Mouse (Mus musculus): Measurements from ENCODE around the gene Paqr7. TPM values are rescaled to one million over a fixed set of nuclear protein-coding genes. Genes with fewer than 3 reads are reported as not detected.

Paqr7 gene
- total and polyA plus RNA-seq, 3 experiments = 0.43 to 2.7 (median 0.89) TPM

GRCm38 (mm10) chr4:134501095-134501494, 4.6 kb downstream of the Paqr7 start:
- Histone ChIP-seq H3K27me3 (replicated peaks) (peaks cover 25% of the 10 kb centered on the region), H3K4me1 (ENCODE audit: control insufficient read depth in 1 of 2, insufficient read depth in 2 of 2) (peaks cover 4 to 7% of the 10 kb centered on the region in 2 experiments), H3K9me3 (replicated peaks; ENCODE audit: low read length) (no peaks in the 10 kb centered on the region), H3K4me2 (ENCODE audit: insufficient read depth, low read depth, poor library complexity, severe bottlenecking) (no peak overlapping the region), H3K36me3 (replicated peaks in 1 of 2; ENCODE audit: control insufficient read depth in 1 of 2, insufficient read depth in 1 of 2, low read length in 1 of 2) (no peaks in the 10 kb centered on the region), H3K4me3 (replicated peaks in 1 of 3; ENCODE audit: low read depth in 2 of 3, low read length in 2 of 3, poor library complexity in 1 of 3) (no peak overlapping the region), H3K79me2 (replicated peaks; ENCODE audit: control insufficient read depth, extremely low read depth, insufficient read depth, poor library complexity, severe bottlenecking) (no peaks in the 10 kb centered on the region), H3K9ac (ENCODE audit: insufficient read depth, low read depth) (no peak overlapping the region), H3K27ac (ENCODE audit: insufficient read depth, low read depth) (no peak overlapping the region)
- dilution Hi-C loops (cut with MboI; ENCODE audit: extremely low pct_ligation_motif_present, extremely low pct_unique_long_range_greater_than_20kb, low sequenced_read_pairs) (no loop called here), in situ Hi-C loops (cut with MboI; ENCODE audit: low pct_ligation_motif_present, low pct_unique_long_range_greater_than_20kb, low sequenced_read_pairs) (no loop called here)
- TF ChIP-seq PAX5 (IDR thresholded peaks at IDR 0.05; ENCODE audit: low read length) (no peak), SMC3 (IDR thresholded peaks at IDR 0.05; ENCODE audit: low read depth, low read length) (no peak), ELF1 (IDR thresholded peaks at IDR 0.05; ENCODE audit: low read depth, low read length) (no peak), POLR2A (IDR thresholded peaks at IDR 0.05; ENCODE audit: low read depth, low read length) (no peak), HCFC1 (IDR thresholded peaks at IDR 0.05; ENCODE audit: low read depth, low read length) (no peak), NRF1 (IDR thresholded peaks at IDR 0.05; ENCODE audit: low read depth, low read length) (no peak), ZNF384 (IDR thresholded peaks at IDR 0.05; ENCODE audit: low read depth, low read length) (no peak), CHD2 (IDR thresholded peaks at IDR 0.05; ENCODE audit: low read length) (no peak), JUND (conservative IDR thresholded peaks at IDR 0.05; ENCODE audit: low read depth, low read length) (no peak), MAX (IDR thresholded peaks at IDR 0.05; ENCODE audit: low read length) (no peak), ZKSCAN1 (IDR thresholded peaks at IDR 0.05; ENCODE audit: borderline replicate concordance, low read depth, low read length) (no peak), KAT2A (IDR thresholded peaks at IDR 0.05; ENCODE audit: insufficient replicate concordance, low read length) (no peak), MXI1 (IDR thresholded peaks at IDR 0.05; ENCODE audit: low read depth, low read length) (no peak)
- DNase-seq (ENCODE audit: extremely low read depth) = no peak

- Histone ChIP-seq H3K36me3 (replicated peaks in 1 of 2; ENCODE audit: control insufficient read depth in 1 of 2, insufficient read depth in 1 of 2, low read length in 1 of 2) (no peaks in the 10 kb centered on the region), H3K4me2 (ENCODE audit: insufficient read depth, low read depth, poor library complexity, severe bottlenecking) (no peak overlapping the region), H3K27me3 (replicated peaks) (peaks cover 2% of the 10 kb centered on the region), H3K4me1 (ENCODE audit: control insufficient read depth in 1 of 2, insufficient read depth in 2 of 2) (no peaks in the 10 kb centered on the region), H3K4me3 (replicated peaks in 1 of 3; ENCODE audit: low read depth in 2 of 3, low read length in 2 of 3, poor library complexity in 1 of 3) (no peak overlapping the region), H3K79me2 (replicated peaks; ENCODE audit: control insufficient read depth, extremely low read depth, insufficient read depth, poor library complexity, severe bottlenecking) (no peaks in the 10 kb centered on the region), H3K9me3 (replicated peaks; ENCODE audit: low read length) (no peaks in the 10 kb centered on the region), H3K27ac (ENCODE audit: insufficient read depth, low read depth) (no peak overlapping the region), H3K9ac (ENCODE audit: insufficient read depth, low read depth) (no peak overlapping the region)
- no peak for TF ChIP-seq JUND (conservative IDR thresholded peaks at IDR 0.05; ENCODE audit: low read depth, low read length)
- no peak for TF ChIP-seq KAT2A (IDR thresholded peaks at IDR 0.05; ENCODE audit: insufficient replicate concordance, low read length)
- in situ Hi-C loops (cut with MboI; ENCODE audit: low pct_ligation_motif_present, low pct_unique_long_range_greater_than_20kb, low sequenced_read_pairs) (no loop called here), dilution Hi-C loops (cut with MboI; ENCODE audit: extremely low pct_ligation_motif_present, extremely low pct_unique_long_range_greater_than_20kb, low sequenced_read_pairs) (no loop called here)
- no peak for DNase-seq (ENCODE audit: extremely low read depth)
Observed at GRCm38 (mm10) chr4:134503686-134504357, 7.3 kb downstream of the Paqr7 start.

GRCm38 (mm10) chr4:134505303-134505789, 8.8 kb downstream of the Paqr7 start:
- Histone ChIP-seq H3K9me3 (replicated peaks; ENCODE audit: low read length) (no peaks in the 10 kb centered on the region), H3K4me1 (ENCODE audit: control insufficient read depth in 1 of 2, insufficient read depth in 2 of 2) (no peaks in the 10 kb centered on the region), H3K9ac (ENCODE audit: insufficient read depth, low read depth) (no peak overlapping the region), H3K27ac (ENCODE audit: insufficient read depth, low read depth) (no peak overlapping the region), H3K36me3 (replicated peaks in 1 of 2; ENCODE audit: control insufficient read depth in 1 of 2, insufficient read depth in 1 of 2, low read length in 1 of 2) (no peaks in the 10 kb centered on the region), H3K79me2 (replicated peaks; ENCODE audit: control insufficient read depth, extremely low read depth, insufficient read depth, poor library complexity, severe bottlenecking) (no peaks in the 10 kb centered on the region), H3K4me2 (ENCODE audit: insufficient read depth, low read depth, poor library complexity, severe bottlenecking) (no peak overlapping the region), H3K27me3 (replicated peaks) (no peaks in the 10 kb centered on the region), H3K4me3 (replicated peaks in 1 of 3; ENCODE audit: low read depth in 2 of 3, low read length in 2 of 3, poor library complexity in 1 of 3) (no peak overlapping the region)
- dilution Hi-C loops (cut with MboI; ENCODE audit: extremely low pct_ligation_motif_present, extremely low pct_unique_long_range_greater_than_20kb, low sequenced_read_pairs) = no loop called here
- no peak for DNase-seq (ENCODE audit: extremely low read depth)
- in situ Hi-C loops (cut with MboI; ENCODE audit: low pct_ligation_motif_present, low pct_unique_long_range_greater_than_20kb, low sequenced_read_pairs) = no loop called here
- TF ChIP-seq IRF4 (IDR thresholded peaks at IDR 0.05; ENCODE audit: low read depth, low read length) (no peak), SIN3A (IDR thresholded peaks at IDR 0.05; ENCODE audit: low read length) (no peak), USF1 (IDR thresholded peaks at IDR 0.05; ENCODE audit: low read depth, low read length) (no peak), USF2 (conservative IDR thresholded peaks at IDR 0.05; ENCODE audit: low read depth, low read length) (no peak), PAX5 (IDR thresholded peaks at IDR 0.05; ENCODE audit: low read length) (no peak), TBP (conservative IDR thresholded peaks at IDR 0.05; ENCODE audit: low read depth, low read length) (no peak), POLR2A (IDR thresholded peaks at IDR 0.05; ENCODE audit: low read depth, low read length) (no peak), ZC3H11A (IDR thresholded peaks at IDR 0.05; ENCODE audit: low read depth, low read length) (no peak), CHD2 (IDR thresholded peaks at IDR 0.05; ENCODE audit: low read length) (no peak), MYC (IDR thresholded peaks at IDR 0.05; ENCODE audit: low read depth, low read length) (no peak)
